Mouse (Mus musculus) embryonic fibroblast, embryonic 13.5 days (primary cell): Measurements from ENCODE around the gene Bricd5.

ENCODE experiments used
- CTCF ChIP-seq: IDR thresholded peaks from 2 replicates; pipeline ENCODE4 v1.5.1; 2011; ENCODE audit warnings: mild to moderate bottlenecking, control low read depth, low read length, moderate library complexity, borderline replicate concordance; ENCODE audit not compliant: insufficient read depth
- POLR2A ChIP-seq: IDR thresholded peaks from 2 replicates; pipeline ENCODE4 v1.6.1; 2011; ENCODE audit warnings: low read depth, mild to moderate bottlenecking, control low read depth, low read length, moderate library complexity

- no peak for TF ChIP-seq CTCF
- TF ChIP-seq POLR2A = no peak
Observed at GRCm38 (mm10) chr17:24442632-24443155, 31.0 kb upstream of the Bricd5 start, which contains the start of gene Dnase1l2.
